Comparison of ENCODE assay signal across 29 mouse cellular contexts in the genomic region with DNA sequence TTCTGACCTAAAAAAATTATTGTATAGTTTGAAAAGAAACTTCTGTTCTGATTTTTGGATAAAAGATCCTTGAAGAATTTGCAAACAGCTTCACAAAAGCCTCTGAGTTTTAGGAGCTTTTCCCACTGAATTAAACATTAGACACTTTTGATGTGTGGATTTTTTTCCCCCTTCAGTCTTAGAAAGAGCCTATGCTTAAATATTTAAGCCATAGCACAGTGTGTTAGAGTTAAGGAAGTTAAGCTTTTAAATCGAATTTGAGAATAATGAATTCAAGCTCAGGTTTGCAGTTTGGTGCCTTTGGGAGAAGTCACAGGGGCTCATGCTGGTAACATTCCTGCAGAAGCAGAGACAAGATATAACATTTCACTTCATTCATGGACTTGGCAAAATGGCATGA.
A peak's percentile ranks its signal among the peaks of the same experiment; 100 is the strongest.
DNase-seq lines count a peak whose midpoint lies in the region; ATAC-seq lines count a peak whose summit lies in the region.
"Had no signal": no experiment of that assay in that cellular context is flagged by ENCODE, and none has a peak within 500 bp of the region (broad histone marks: within the 10 kb centered on the region; RNA-seq: fewer than 3 reads in every experiment).

No protein-coding gene starts in this region.

- no peak overlapping the region for H3K9ac ChIP-seq in midbrain, embryonic 16.5 days (ENCODE audit: low read depth, low read length)
- H3K9ac ChIP-seq in midbrain, embryonic 15.5 days, result no peak overlapping the region
- H3K9ac ChIP-seq: embryonic facial prominence, embryonic 13.5 days; embryonic facial prominence, embryonic 15.5 days; forebrain, embryonic 12.5 days had no signal

- DNase-seq in frontal cortex, postnatal 10 days (ENCODE audit: low spot score in 2 of 2), result no peak
- peak; percentile 5 for DNase-seq in brain, adult 2 months (ENCODE audit: low read depth, low spot score)
- DNase-seq: adrenal gland, adult 8-10 months; adrenal gland, postnatal 14 days; adrenal gland, postnatal 36 days; B cell, adult 2 months; cerebellum, adult 11 months; cerebellum, adult 18-20 months; cerebellum, adult 8-10 months; cerebellum, adult 9-11 months; cerebellum, postnatal 14 days; cerebellum, postnatal 36 days; embryo, embryonic 11 days had no signal

- H3K9me3 ChIP-seq in midbrain, embryonic 16.5 days (replicated peaks; ENCODE audit: control insufficient read depth, low read length, poor library complexity, severe bottlenecking), result no peaks in the 10 kb centered on the region
- no peaks in the 10 kb centered on the region for H3K9me3 ChIP-seq in midbrain, embryonic 15.5 days
- H3K9me3 ChIP-seq: embryonic facial prominence, embryonic 13.5 days; embryonic facial prominence, embryonic 15.5 days; forebrain, embryonic 10.5 days; forebrain, embryonic 12.5 days; G1E had no signal

- H3K4me1 ChIP-seq in midbrain, embryonic 16.5 days (ENCODE audit: control insufficient read depth, insufficient read depth, low read length), result no peaks in the 10 kb centered on the region
- H3K4me1 ChIP-seq in midbrain, embryonic 15.5 days, result no peaks in the 10 kb centered on the region
- H3K4me1 ChIP-seq: embryonic facial prominence, embryonic 13.5 days; embryonic facial prominence, embryonic 15.5 days; forebrain, embryonic 10.5 days; forebrain, embryonic 12.5 days had no signal

- H3K27ac ChIP-seq in midbrain, embryonic 16.5 days (ENCODE audit: low read length), result no peak overlapping the region
- no peak overlapping the region for H3K27ac ChIP-seq in midbrain, embryonic 15.5 days
- H3K27ac ChIP-seq: embryonic facial prominence, embryonic 13.5 days; embryonic facial prominence, embryonic 15.5 days; forebrain, embryonic 10.5 days; forebrain, embryonic 12.5 days had no signal

- H3K4me2 ChIP-seq in midbrain, embryonic 16.5 days (ENCODE audit: low read length), result no peak overlapping the region
- no peak overlapping the region for H3K4me2 ChIP-seq in midbrain, embryonic 15.5 days
- H3K4me2 ChIP-seq: embryonic facial prominence, embryonic 13.5 days; embryonic facial prominence, embryonic 15.5 days; forebrain, embryonic 12.5 days had no signal

- no peaks in the 10 kb centered on the region for H3K36me3 ChIP-seq in midbrain, embryonic 16.5 days (ENCODE audit: control insufficient read depth, insufficient read depth, low read length)
- no peaks in the 10 kb centered on the region for H3K36me3 ChIP-seq in midbrain, embryonic 15.5 days (replicated peaks)
- H3K36me3 ChIP-seq: embryonic facial prominence, embryonic 13.5 days; embryonic facial prominence, embryonic 15.5 days; forebrain, embryonic 10.5 days; forebrain, embryonic 12.5 days; G1E had no signal

- H3K4me3 ChIP-seq in midbrain, embryonic 16.5 days (ENCODE audit: low read depth, low read length), result no peak overlapping the region
- H3K4me3 ChIP-seq in midbrain, embryonic 15.5 days, result no peak overlapping the region
- H3K4me3 ChIP-seq: embryonic facial prominence, embryonic 13.5 days; embryonic facial prominence, embryonic 15.5 days; erythroblast, embryonic 14.5 days; forebrain, embryonic 10.5 days; forebrain, embryonic 12.5 days had no signal

- ATAC-seq in frontal cortex, adult (ENCODE audit: low TSS enrichment), result peak; percentile 65
- ATAC-seq in midbrain, embryonic 16.5 days, result peak; percentile 56
- ATAC-seq in midbrain, embryonic 15.5 days (replicated peaks), result no peak
- no peak for ATAC-seq in megakaryocyte progenitor cell, adult 5-6 weeks (replicated peaks; ENCODE audit: poor library complexity)
- ATAC-seq: activated CD4-positive, CD25-positive, alpha-beta regulatory T cell, adult 4 months; CD4-positive, CD25-positive, alpha-beta regulatory T cell, adult 4 months; forebrain, embryonic 14.5 days; forebrain, embryonic 16.5 days; Patski had no signal

- no peaks in the 10 kb centered on the region for H3K27me3 ChIP-seq in midbrain, embryonic 16.5 days (ENCODE audit: control insufficient read depth, insufficient read depth, low read depth, low read length)
- no peaks in the 10 kb centered on the region for H3K27me3 ChIP-seq in midbrain, embryonic 15.5 days (replicated peaks)
- H3K27me3 ChIP-seq: CH12.LX; embryonic facial prominence, embryonic 13.5 days; embryonic facial prominence, embryonic 15.5 days; forebrain, embryonic 12.5 days; Patski had no signal

- 38% methylated on average over 1 of the region's 1 CpGs for WGBS in midbrain, embryonic 16.5 days
- WGBS in midbrain, embryonic 15.5 days, result 45% methylated on average over 1 of the region's 1 CpGs

Comparison
In these comparisons a context has a peak if more than half of its experiments do, and no peak if none do; other contexts are left out.
1. ATAC-seq: peak in frontal cortex, adult (single experiment) and midbrain, embryonic 16.5 days (single experiment); none in midbrain, embryonic 15.5 days (single experiment) and megakaryocyte progenitor cell, adult 5-6 weeks (single experiment).